Mouse (Mus musculus): ENCODE measurements at regions not wholly inside any gene's neighbourhood (a gene's known extent, or its start where the extent isn't known, plus 50 kb on each side); places are given as distances from the start of the nearest gene placed in this dataset.
"Not testable (repeated sequence)": the region's sequence is repeated elsewhere in the genome, so short reads cannot be mapped to it uniquely, and the experiment has no call there.

GRCm38 (mm10) chr2:168424277-168425099 is 143.0 kb upstream of the Kcng1 start:
- no peak for DNase-seq

- DNase-seq: no peak
Observed at GRCm38 (mm10) chr2:168423551-168423950, 142.0 kb upstream of the Kcng1 start.

- no peak for DNase-seq
Observed at GRCm38 (mm10) chr2:168415140-168415539, 133.6 kb upstream of the Kcng1 start.

- DNase-seq: no peak
Observed at GRCm38 (mm10) chr2:168414110-168414872, 132.8 kb upstream of the Kcng1 start.

- no peak for DNase-seq
Observed at GRCm38 (mm10) chr2:168412853-168413252, 131.3 kb upstream of the Kcng1 start.

GRCm38 (mm10) chr2:168402782-168403513 is 121.4 kb upstream of the Kcng1 start:
- no peak for DNase-seq

- no peak for DNase-seq
Observed at GRCm38 (mm10) chr2:168399088-168399709, 117.7 kb upstream of the Kcng1 start.

- no peak for DNase-seq
Observed at GRCm38 (mm10) chr2:168396316-168396715, 114.8 kb upstream of the Kcng1 start.

GRCm38 (mm10) chr2:168393341-168393740 is 111.8 kb upstream of the Kcng1 start:
- no peak for DNase-seq

GRCm38 (mm10) chr2:168392171-168392570 is 110.6 kb upstream of the Kcng1 start:
- DNase-seq: not testable (repeated sequence)

GRCm38 (mm10) chr2:168380606-168381005 is 99.1 kb upstream of the Kcng1 start:
- no peak for DNase-seq

GRCm38 (mm10) chr2:168372356-168372755 is 90.8 kb upstream of the Kcng1 start:
- no peak for DNase-seq

GRCm38 (mm10) chr2:168371245-168371644 is 89.7 kb upstream of the Kcng1 start:
- DNase-seq: no peak

GRCm38 (mm10) chr2:168359200-168359599 is 77.7 kb upstream of the Kcng1 start:
- no peak for DNase-seq

GRCm38 (mm10) chr2:168358551-168358950 is 77.0 kb upstream of the Kcng1 start:
- no peak for DNase-seq

- DNase-seq: no peak
Observed at GRCm38 (mm10) chr2:168357815-168358214, 76.3 kb upstream of the Kcng1 start.

- no peak for DNase-seq
Observed at GRCm38 (mm10) chr2:168354397-168354796, 72.9 kb upstream of the Kcng1 start.

GRCm38 (mm10) chr2:168352626-168353025 is 71.1 kb upstream of the Kcng1 start:
- no peak for DNase-seq

- no peak for DNase-seq
Observed at GRCm38 (mm10) chr2:168352194-168352593, 70.7 kb upstream of the Kcng1 start.

GRCm38 (mm10) chr2:168345384-168345783 is 63.8 kb upstream of the Kcng1 start:
- DNase-seq: no peak

- DNase-seq: no peak
Observed at GRCm38 (mm10) chr2:168343705-168344104, 62.2 kb upstream of the Kcng1 start.

GRCm38 (mm10) chr2:168338819-168339218 is 57.3 kb upstream of the Kcng1 start:
- DNase-seq: no peak

Measured in heart, adult 18-20 months (tissue).